Mouse (Mus musculus) skeletal muscle tissue, postnatal 0 days (tissue): Measurements from ENCODE around the gene Dyrk2. TPM values are rescaled to one million over a fixed set of nuclear protein-coding genes. Genes with fewer than 3 reads are reported as not detected.

Source experiments
- polyA plus RNA-seq: library from polyadenylated mRNA; unstranded; fragments of >200 nt; fragmentation: Nextera tagmentation; extraction: Ambion mirVana; gene quantifications from 2 replicates; pipeline ENCODE4 v1.2.1, GENCODE M21; 2015

Dyrk2 gene
- 13.5 and 15.0 TPM in 2 replicates for polyA plus RNA-seq

DNA sequence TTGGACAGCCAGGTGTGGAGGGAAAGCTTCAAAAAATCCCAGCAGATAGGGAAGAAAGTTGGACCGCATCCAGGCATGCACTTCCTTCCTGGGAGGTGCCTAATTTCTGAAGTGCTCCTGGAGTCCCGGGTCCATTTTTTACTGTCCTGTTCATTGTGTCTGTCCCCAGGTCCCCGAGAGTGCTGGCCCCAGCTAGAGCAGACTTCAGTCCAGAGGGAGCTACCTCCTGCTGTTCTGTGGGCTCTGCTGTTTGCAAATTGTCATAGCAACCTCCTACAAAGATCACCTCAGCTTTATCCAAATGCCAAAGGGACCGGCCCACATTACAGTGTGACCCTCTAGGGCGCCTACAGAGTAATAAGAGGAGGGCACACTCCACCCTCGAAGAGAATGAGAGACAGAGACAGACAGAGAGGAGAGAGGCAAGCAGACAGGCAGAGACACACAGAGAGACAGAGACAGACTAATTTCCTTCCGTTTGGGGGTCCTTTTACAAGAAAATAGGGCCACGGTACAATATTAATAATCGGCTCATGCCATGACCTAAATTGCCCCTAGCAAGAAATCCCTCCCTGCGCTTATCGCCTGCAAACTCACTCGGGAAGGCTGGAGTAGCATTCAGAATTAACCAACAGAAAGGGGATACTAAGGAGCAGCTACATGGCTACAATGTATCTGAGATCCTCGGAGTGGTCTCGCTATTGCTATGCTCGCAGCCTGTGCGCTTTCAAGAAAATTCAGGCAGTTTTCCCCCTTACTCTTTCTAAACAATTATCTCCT lies at the start of gene Dyrk2:
Dyrk2 (minus strand) TSS at position 9 of the 780 bp plus-strand sequence.

